Mouse (Mus musculus): Measurements from ENCODE around the gene Eef1g. TPM values are rescaled to one million over a fixed set of nuclear protein-coding genes. Genes with fewer than 3 reads are reported as not detected.
"Not testable (repeated sequence)": the region's sequence is repeated elsewhere in the genome, so short reads cannot be mapped to it uniquely, and the experiment has no call there.

The Eef1g gene
- polyA plus RNA-seq, 1 experiment from 2014 or later, result 469 TPM

DNA sequence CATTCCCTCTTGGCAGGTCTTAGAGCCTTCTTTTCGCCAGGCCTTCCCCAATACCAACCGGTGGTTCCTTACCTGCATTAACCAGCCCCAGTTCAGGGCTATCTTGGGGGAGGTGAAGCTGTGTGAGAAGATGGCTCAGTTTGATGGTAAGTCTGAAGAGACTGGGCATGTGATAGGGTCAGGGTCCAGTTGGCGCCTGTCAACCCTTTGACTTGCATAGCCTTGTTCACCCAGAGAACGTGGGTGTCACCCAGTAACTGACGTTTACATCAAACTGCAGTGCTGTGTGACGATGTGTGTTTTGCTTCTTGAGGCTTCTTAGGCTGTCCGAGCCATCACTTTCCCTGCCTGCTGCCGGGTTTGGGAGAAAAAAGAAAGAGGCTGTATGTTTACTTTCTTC, 5.7 kb downstream of the Eef1g start:
- H3K36me3 ChIP-seq (ENCODE audit: control insufficient read depth, insufficient read depth, low read length), result peaks cover 87% of the 10 kb centered on the region
- not testable (repeated sequence) for H3K4me2 ChIP-seq (ENCODE audit: low read depth, low read length); H3K9me3 ChIP-seq (ENCODE audit: control insufficient read depth, low read length); H3K27ac ChIP-seq (replicated peaks; ENCODE audit: low read depth, low read length); H3K27me3 ChIP-seq (replicated peaks; ENCODE audit: control insufficient read depth, insufficient read depth, low read length); DNase-seq (ENCODE audit: low spot score); H3K4me1 ChIP-seq (ENCODE audit: control insufficient read depth, insufficient read depth, low read length); ATAC-seq (ENCODE audit: low read depth); H3K4me3 ChIP-seq (ENCODE audit: low read depth, low read length); H3K9ac ChIP-seq (ENCODE audit: low read depth, low read length)
- WGBS, result 86% methylated on average over 8 of the region's 8 CpGs

DNA sequence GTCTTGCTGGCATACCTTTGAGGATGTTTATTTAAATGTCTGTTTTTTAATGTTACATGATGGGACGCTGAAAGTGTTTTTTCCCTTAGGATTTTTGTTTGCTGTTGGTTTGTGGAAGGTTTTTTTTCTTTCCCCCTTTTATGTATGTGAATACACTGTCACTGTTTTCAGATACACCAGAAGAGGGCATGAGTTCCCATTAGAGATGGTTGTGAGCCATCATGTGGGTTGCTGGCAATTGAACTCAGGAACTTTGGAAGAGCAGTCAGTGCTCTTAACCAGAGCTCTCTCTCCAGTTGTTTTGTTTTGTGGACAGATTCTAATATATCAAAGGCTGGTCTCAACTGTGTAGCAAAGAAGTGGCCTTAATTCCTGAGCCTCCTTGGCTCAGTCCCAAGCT, 7.8 kb downstream of the Eef1g start:
- Histone ChIP-seq H3K27me3 (replicated peaks; ENCODE audit: control insufficient read depth, insufficient read depth, low read length) (no peaks in the 10 kb centered on the region), H3K9me3 (ENCODE audit: control insufficient read depth, low read length) (no peaks in the 10 kb centered on the region), H3K4me3 (ENCODE audit: low read depth, low read length) (no peak overlapping the region), H3K9ac (ENCODE audit: low read depth, low read length) (no peak overlapping the region), H3K4me2 (ENCODE audit: low read depth, low read length) (no peak overlapping the region), H3K36me3 (ENCODE audit: control insufficient read depth, insufficient read depth, low read length) (peaks cover 97% of the 10 kb centered on the region), H3K4me1 (ENCODE audit: control insufficient read depth, insufficient read depth, low read length) (no peaks in the 10 kb centered on the region), H3K27ac (replicated peaks; ENCODE audit: low read depth, low read length) (no peak overlapping the region)
- WGBS, result 77% methylated on average over 1 of the region's 1 CpGs
- DNase-seq (ENCODE audit: low spot score) (no peak), ATAC-seq (ENCODE audit: low read depth) (no peak)

DNA sequence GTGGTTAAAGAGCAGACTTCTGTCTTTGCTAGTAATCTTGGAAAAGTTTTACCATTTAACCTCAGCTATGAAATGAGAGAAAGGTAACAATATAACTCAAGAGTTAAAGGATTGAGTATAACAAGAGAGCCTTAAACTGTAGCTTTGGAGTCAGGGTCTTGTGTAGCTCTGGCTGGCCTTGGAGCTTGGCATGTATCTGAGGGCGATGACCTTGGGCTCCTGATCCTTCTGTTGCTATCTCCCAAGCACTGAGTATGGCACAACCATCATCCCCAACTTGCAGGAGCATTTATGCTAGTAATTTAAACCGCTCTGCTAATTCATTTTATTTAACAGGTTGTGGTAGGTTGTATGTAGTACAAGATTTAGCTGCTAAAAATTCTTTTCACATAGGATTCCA, 8.7 kb downstream of the Eef1g start:
- Histone ChIP-seq H3K27me3 (replicated peaks; ENCODE audit: control insufficient read depth, insufficient read depth, low read length) (no peaks in the 10 kb centered on the region), H3K27ac (replicated peaks; ENCODE audit: low read depth, low read length) (no peak overlapping the region), H3K4me2 (ENCODE audit: low read depth, low read length) (no peak overlapping the region), H3K9ac (ENCODE audit: low read depth, low read length) (no peak overlapping the region), H3K36me3 (ENCODE audit: control insufficient read depth, insufficient read depth, low read length) (peaks cover 97% of the 10 kb centered on the region), H3K4me1 (ENCODE audit: control insufficient read depth, insufficient read depth, low read length) (no peaks in the 10 kb centered on the region), H3K9me3 (ENCODE audit: control insufficient read depth, low read length) (no peaks in the 10 kb centered on the region), H3K4me3 (ENCODE audit: low read depth, low read length) (no peak overlapping the region)
- DNase-seq (ENCODE audit: low spot score), result no peak
- 98% methylated on average over 2 of the region's 2 CpGs for WGBS
- no peak for ATAC-seq (ENCODE audit: low read depth)

DNA sequence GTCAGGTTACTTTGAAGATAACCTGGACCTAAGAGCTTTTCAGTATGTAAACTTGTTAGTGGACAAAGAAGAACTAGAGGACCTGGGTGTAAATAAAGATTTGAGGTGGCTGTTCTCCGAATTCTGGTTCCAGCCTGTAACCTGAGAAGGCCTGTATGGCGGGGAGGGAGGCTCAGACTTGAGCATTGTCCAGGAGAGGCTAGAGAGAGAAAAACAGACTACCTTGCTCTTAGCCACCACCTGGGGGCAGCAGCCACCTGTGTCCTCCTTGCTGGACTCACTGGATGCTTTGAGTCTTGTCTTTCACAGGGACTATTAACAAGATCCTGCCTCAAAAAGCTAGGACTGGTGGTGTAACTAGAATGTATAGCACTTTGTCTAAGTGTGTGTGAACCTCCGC, 9.7 kb downstream of the Eef1g start:
- H3K9ac ChIP-seq (ENCODE audit: low read depth, low read length), result no peak overlapping the region
- no peak overlapping the region for H3K4me2 ChIP-seq (ENCODE audit: low read depth, low read length)
- no peaks in the 10 kb centered on the region for H3K27me3 ChIP-seq (replicated peaks; ENCODE audit: control insufficient read depth, insufficient read depth, low read length)
- H3K4me3 ChIP-seq (ENCODE audit: low read depth, low read length), result no peak overlapping the region
- ATAC-seq (ENCODE audit: low read depth) (peak; percentile 86), DNase-seq (ENCODE audit: low spot score) (peak; percentile 84)
- H3K36me3 ChIP-seq (ENCODE audit: control insufficient read depth, insufficient read depth, low read length), result peaks cover 94% of the 10 kb centered on the region
- H3K4me1 ChIP-seq (ENCODE audit: control insufficient read depth, insufficient read depth, low read length), result no peaks in the 10 kb centered on the region
- 37% methylated on average over 3 of the region's 3 CpGs for WGBS
- no peaks in the 10 kb centered on the region for H3K9me3 ChIP-seq (ENCODE audit: control insufficient read depth, low read length)
- no peak overlapping the region for H3K27ac ChIP-seq (replicated peaks; ENCODE audit: low read depth, low read length)

DNA sequence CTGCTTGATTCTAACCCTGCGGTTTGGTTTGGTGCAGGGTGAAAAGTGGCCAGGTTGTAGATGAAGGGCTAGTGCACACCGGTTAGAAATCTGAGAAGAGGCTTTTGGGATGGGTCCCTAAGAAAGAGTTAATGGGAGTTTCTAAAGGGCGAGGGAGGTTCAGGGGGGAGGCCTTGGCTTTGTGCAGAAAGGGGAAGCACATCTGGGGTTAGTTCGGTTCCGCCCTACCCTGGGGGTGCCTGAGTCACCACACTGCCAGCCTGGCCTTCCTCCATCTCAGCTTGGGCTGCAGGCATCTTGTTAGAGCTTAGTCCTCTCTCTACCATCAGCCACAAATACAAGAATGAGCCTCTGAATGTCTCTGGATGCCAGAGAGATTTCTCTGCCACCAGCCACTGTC, 13.9 kb downstream of the Eef1g start:
- no peak overlapping the region for H3K4me3 ChIP-seq (ENCODE audit: low read depth, low read length)
- H3K27ac ChIP-seq (replicated peaks; ENCODE audit: low read depth, low read length), result peak overlapping the region; percentile 23; the same call in 1 of the 2 replicates
- H3K9ac ChIP-seq (ENCODE audit: low read depth, low read length), result no peak overlapping the region
- no peaks in the 10 kb centered on the region for H3K27me3 ChIP-seq (replicated peaks; ENCODE audit: control insufficient read depth, insufficient read depth, low read length)
- ATAC-seq (ENCODE audit: low read depth) (no peak), DNase-seq (ENCODE audit: low spot score) (no peak)
- no peaks in the 10 kb centered on the region for H3K9me3 ChIP-seq (ENCODE audit: control insufficient read depth, low read length)
- WGBS, result 52% methylated on average over 5 of the region's 5 CpGs
- H3K36me3 ChIP-seq (ENCODE audit: control insufficient read depth, insufficient read depth, low read length), result peaks cover 52% of the 10 kb centered on the region
- H3K4me2 ChIP-seq (ENCODE audit: low read depth, low read length), result no peak overlapping the region
- peaks cover 20% of the 10 kb centered on the region for H3K4me1 ChIP-seq (ENCODE audit: control insufficient read depth, insufficient read depth, low read length)

DNA sequence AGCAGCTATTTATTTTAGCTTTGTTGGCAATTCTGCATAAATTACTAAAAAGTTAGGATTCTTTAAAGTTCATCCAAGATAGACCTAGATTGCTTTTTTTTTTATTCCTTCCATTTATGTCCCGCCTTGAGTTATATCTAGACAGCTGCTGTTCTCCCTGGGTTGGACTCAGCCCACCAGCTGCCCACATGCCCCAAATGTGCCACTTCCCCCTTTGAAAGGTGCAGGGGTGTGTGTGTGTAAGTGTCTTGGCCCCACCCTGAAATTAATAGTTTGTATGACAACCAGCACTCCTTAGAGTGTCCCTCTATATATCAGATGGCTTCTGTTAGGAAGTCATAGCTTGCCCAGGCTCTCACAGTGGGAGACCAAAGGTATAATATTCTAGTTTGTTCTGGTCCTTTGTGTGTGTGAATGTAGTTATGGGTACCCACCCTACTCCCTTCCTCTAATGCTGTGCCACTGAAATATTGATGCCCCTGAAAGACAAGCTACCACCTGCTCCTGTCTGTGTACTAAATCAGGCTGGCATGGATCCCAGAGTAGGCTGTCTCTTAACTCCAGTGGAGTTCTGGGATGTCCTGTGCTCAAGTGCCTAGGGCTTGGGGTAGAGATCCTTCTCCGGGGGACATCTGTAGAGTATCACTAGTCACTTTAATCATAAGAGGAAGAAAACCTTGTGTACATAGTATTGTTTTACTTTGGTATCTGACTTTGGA, 14.8 kb downstream of the Eef1g start:
- Histone ChIP-seq H3K36me3 (ENCODE audit: control insufficient read depth, insufficient read depth, low read length) (peaks cover 45% of the 10 kb centered on the region), H3K9me3 (ENCODE audit: control insufficient read depth, low read length) (no peaks in the 10 kb centered on the region), H3K4me1 (ENCODE audit: control insufficient read depth, insufficient read depth, low read length) (peaks cover 20% of the 10 kb centered on the region), H3K27me3 (replicated peaks; ENCODE audit: control insufficient read depth, insufficient read depth, low read length) (no peaks in the 10 kb centered on the region), H3K9ac (ENCODE audit: low read depth, low read length) (no peak overlapping the region), H3K27ac (replicated peaks; ENCODE audit: low read depth, low read length) (peak overlapping the region; percentile 35; the same call in 1 of the 2 replicates), H3K4me3 (ENCODE audit: low read depth, low read length) (no peak overlapping the region), H3K4me2 (ENCODE audit: low read depth, low read length) (no peak overlapping the region)
- 60% methylated on average over 2 of the region's 2 CpGs for WGBS
- ATAC-seq (ENCODE audit: low read depth) (peak; percentile 53), DNase-seq (ENCODE audit: low spot score) (peak; percentile 87)

DNA sequence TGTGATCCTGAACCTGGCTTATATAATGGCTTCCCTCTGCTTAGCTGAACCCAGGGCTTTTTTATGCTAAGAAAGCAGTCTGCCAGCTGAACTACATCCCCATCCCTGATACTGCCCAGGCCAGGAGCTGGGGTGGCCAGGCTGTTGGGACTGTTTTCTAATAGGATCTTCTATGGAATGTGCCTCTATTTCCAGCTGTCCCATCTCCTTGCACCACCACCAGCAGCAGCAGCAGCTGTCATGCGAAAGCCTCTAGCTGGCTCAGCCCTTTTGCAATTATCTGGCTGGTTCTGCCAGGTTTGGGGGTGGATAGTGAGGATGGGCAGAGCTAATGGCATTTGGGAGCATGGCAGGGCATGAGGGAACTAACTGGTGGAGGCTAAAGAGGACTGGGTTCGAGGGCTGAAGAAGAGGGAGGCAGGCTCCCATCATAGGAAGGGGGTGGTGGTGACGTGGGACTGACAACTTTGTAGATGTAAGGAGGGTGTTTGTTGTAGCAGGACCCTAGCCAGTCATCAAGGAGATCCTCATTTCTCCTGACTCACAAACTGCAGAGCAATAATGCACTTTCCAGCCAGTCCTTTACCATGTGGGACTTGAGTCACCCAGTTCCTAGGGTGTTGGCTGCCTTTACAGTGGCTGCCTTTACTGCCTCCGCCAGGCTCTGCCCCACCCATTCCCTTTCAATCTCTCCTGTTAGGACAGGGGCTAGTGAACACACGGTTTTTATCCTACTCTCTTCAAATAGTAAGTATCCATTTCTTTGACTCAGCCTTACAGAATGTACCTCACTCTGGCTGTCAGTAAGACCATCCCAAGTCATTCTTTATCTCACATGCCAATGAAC, 15.7 kb downstream of the Eef1g start:
- no peak overlapping the region for H3K4me3 ChIP-seq (ENCODE audit: low read depth, low read length)
- peak overlapping the region; percentile 71 for H3K27ac ChIP-seq (replicated peaks; ENCODE audit: low read depth, low read length)

DNA sequence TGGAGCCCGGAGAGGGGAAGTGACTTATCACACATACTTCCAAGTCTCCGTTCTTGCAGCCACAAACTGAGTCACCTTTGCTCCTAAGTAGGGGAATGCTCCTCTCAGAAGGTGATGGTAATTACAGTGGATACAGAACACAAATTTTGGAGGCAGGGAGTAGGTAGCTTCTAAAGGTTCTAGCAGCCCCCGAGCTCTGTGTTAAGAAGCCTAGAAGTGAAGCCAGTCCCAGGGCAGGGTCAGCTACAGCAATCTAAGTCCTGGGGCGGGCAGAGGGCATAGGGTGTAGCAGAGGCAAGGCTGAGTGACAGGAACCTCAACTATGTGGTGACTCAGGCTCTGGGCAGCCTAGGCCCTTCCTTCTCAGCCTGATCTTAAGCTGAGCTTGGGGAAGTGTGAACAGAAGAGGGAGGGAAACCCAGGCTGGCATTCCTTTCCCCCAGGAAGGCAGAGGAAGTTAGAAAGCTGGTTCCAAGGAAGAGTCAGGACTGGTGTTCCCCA, 16.4 kb downstream of the Eef1g start:
- WGBS, result 32% methylated on average over 4 of the region's 4 CpGs
- peaks cover 30% of the 10 kb centered on the region for H3K36me3 ChIP-seq (ENCODE audit: control insufficient read depth, insufficient read depth, low read length)
- no peaks in the 10 kb centered on the region for H3K9me3 ChIP-seq (ENCODE audit: control insufficient read depth, low read length)
- H3K4me1 ChIP-seq (ENCODE audit: control insufficient read depth, insufficient read depth, low read length), result peaks cover 26% of the 10 kb centered on the region
- H3K27ac ChIP-seq (replicated peaks; ENCODE audit: low read depth, low read length), result peak overlapping the region; percentile 71
- H3K4me2 ChIP-seq (ENCODE audit: low read depth, low read length), result no peak overlapping the region
- ATAC-seq (ENCODE audit: low read depth) (no peak), DNase-seq (ENCODE audit: low spot score) (peak; percentile 45)
- H3K27me3 ChIP-seq (replicated peaks; ENCODE audit: control insufficient read depth, insufficient read depth, low read length), result no peaks in the 10 kb centered on the region
- no peak overlapping the region for H3K9ac ChIP-seq (ENCODE audit: low read depth, low read length)
- no peak overlapping the region for H3K4me3 ChIP-seq (ENCODE audit: low read depth, low read length)

More for the DNA sequence above, 15.7 kb downstream of the Eef1g start:
- DNase-seq (ENCODE audit: low spot score), result peak; percentile 43
- no peak overlapping the region for H3K9ac ChIP-seq (ENCODE audit: low read depth, low read length)
- WGBS, result 50% methylated on average over 5 of the region's 5 CpGs
- H3K9me3 ChIP-seq (ENCODE audit: control insufficient read depth, low read length), result no peaks in the 10 kb centered on the region
- ATAC-seq (ENCODE audit: low read depth), result peak; percentile 48; the same call in 1 of the 2 replicates
- peaks cover 20% of the 10 kb centered on the region for H3K4me1 ChIP-seq (ENCODE audit: control insufficient read depth, insufficient read depth, low read length)
- H3K36me3 ChIP-seq (ENCODE audit: control insufficient read depth, insufficient read depth, low read length), result peaks cover 37% of the 10 kb centered on the region
- no peak overlapping the region for H3K4me2 ChIP-seq (ENCODE audit: low read depth, low read length)
- H3K27me3 ChIP-seq (replicated peaks; ENCODE audit: control insufficient read depth, insufficient read depth, low read length), result no peaks in the 10 kb centered on the region

Measured in embryonic facial prominence, embryonic 14.5 days (tissue).